Mouse (Mus musculus): ENCODE results near the gene Ttc13.

- TF ChIP-seq CTCF (IDR thresholded peaks at IDR 0.05; ENCODE audit: extremely low read depth, insufficient read length, insufficient replicate concordance, low read depth, low read length) (no peak), POLR2A (IDR thresholded peaks at IDR 0.05; ENCODE audit: low read depth, low read length) (no peak)
These were observed 59.2 kb downstream of the Ttc13 start for GRCm38 (mm10) chr8:124662446-124663111.

Data from small intestine, adult 2 months (tissue).